Mouse (Mus musculus) intestine, embryonic 14.5 days (tissue): ENCODE measurements around the gene Il18. TPM values are rescaled to one million over a fixed set of nuclear protein-coding genes. Genes with fewer than 3 reads are reported as not detected.

Experiments used
- ATAC-seq: fragments of 200-750 bp; cut with Nextera tagmentation; replicated peaks from 2 replicates; pipeline ENCODE4 v1.8.0; 2017; ENCODE audit warnings: low read depth, moderate number of reproducible peaks, moderate TSS enrichment, moderate library complexity; ENCODE audit not compliant: low FRiP score, low TSS enrichment
- DNase-seq: peaks from one replicate; pipeline ENCODE4 v3.0.0-alpha.2; 2018; ENCODE audit warnings: low spot score
- H3K27ac ChIP-seq: fragments of 300-500 bp; sonication (generic); 2 replicates; pipeline ENCODE4 v1.5.1; 2014; ENCODE audit warnings: low read depth, mild to moderate bottlenecking, control low read depth
- H3K27me3 ChIP-seq: fragments of 300-500 bp; sonication (generic); replicated peaks from 2 replicates; pipeline ENCODE4 v1.6.1; 2014; ENCODE audit warnings: low read length, control low read depth; ENCODE audit not compliant: control insufficient read depth, insufficient read depth
- H3K36me3 ChIP-seq: fragments of 300-500 bp; sonication (generic); 2 replicates; pipeline ENCODE4 v1.6.1; 2014; ENCODE audit warnings: low read length, control low read depth; ENCODE audit not compliant: control insufficient read depth, insufficient read depth
- H3K4me1 ChIP-seq: fragments of 300-500 bp; sonication (generic); replicated peaks from 2 replicates; pipeline ENCODE4 v1.6.1; 2014; ENCODE audit warnings: low read length, control low read depth, mixed read lengths; ENCODE audit not compliant: control insufficient read depth, insufficient read depth
- H3K4me2 ChIP-seq: fragments of 300-500 bp; sonication (generic); 2 replicates; pipeline ENCODE4 v1.6.1; 2014; ENCODE audit warnings: low read length
- H3K4me3 ChIP-seq: fragments of 300-500 bp; sonication (generic); 2 replicates; pipeline ENCODE4 v1.5.1; 2014; ENCODE audit warnings: low read depth, low read length, control low read depth, mixed read lengths
- H3K9ac ChIP-seq: fragments of 300-500 bp; sonication (generic); 2 replicates; pipeline ENCODE4 v1.6.1; 2014; ENCODE audit warnings: mild to moderate bottlenecking, low read length
- H3K9me3 ChIP-seq: fragments of 300-500 bp; sonication (generic); 2 replicates; pipeline ENCODE4 v1.6.1; 2016; ENCODE audit warnings: low read length, control low read depth; ENCODE audit not compliant: control insufficient read depth
- WGBS: fragments of 180-500 bp; shearing (Covaris S2); extraction: QIAGEN DNeasy Blood & Tissue Kit; methylation state at CpG from one replicate; pipeline ENCODE4 v1.1.7; 2014; 5-methylcytosine and 5-hydroxymethylcytosine counted together
- polyA plus RNA-seq: library from polyadenylated mRNA; unstranded; fragments of >200 nt; fragmentation: Nextera tagmentation; extraction: Ambion mirVana; gene quantifications from 2 replicates; pipeline ENCODE4 v1.2.1, GENCODE M21; 2014

Gene Il18
- polyA plus RNA-seq, 1 experiment from 2014 or later, result 13.5 TPM

- H3K4me3 ChIP-seq, result no peak overlapping the region
- peaks cover 5% of the 10 kb centered on the region; the same call in 1 of the 2 replicates for H3K36me3 ChIP-seq
- H3K4me1 ChIP-seq, result peaks cover 8% of the 10 kb centered on the region
- H3K9ac ChIP-seq, result no peak overlapping the region
- no peaks in the 10 kb centered on the region for H3K27me3 ChIP-seq
- DNase-seq, result no peak
- H3K27ac ChIP-seq, result no peak overlapping the region
- WGBS, result 87% methylated on average over 5 of the region's 5 CpGs
- ATAC-seq, result no peak
- H3K4me2 ChIP-seq, result no peak overlapping the region
- no peaks in the 10 kb centered on the region for H3K9me3 ChIP-seq
Measured at GRCm38 (mm10) chr9:50524936-50525335, 29.7 kb upstream of the Il18 start.

- DNase-seq, result no peak
- Histone ChIP-seq H3K4me2 (no peak overlapping the region), H3K27me3 (no peaks in the 10 kb centered on the region), H3K36me3 (peaks cover 5% of the 10 kb centered on the region; the same call in 1 of the 2 replicates), H3K9me3 (no peaks in the 10 kb centered on the region), H3K4me3 (no peak overlapping the region), H3K9ac (no peak overlapping the region), H3K27ac (no peak overlapping the region), H3K4me1 (peaks cover 8% of the 10 kb centered on the region)
- ATAC-seq, result no peak
- WGBS, result 73% methylated on average over 5 of the region's 5 CpGs
Measured at GRCm38 (mm10) chr9:50525585-50525984, 29.0 kb upstream of the Il18 start.

DNA sequence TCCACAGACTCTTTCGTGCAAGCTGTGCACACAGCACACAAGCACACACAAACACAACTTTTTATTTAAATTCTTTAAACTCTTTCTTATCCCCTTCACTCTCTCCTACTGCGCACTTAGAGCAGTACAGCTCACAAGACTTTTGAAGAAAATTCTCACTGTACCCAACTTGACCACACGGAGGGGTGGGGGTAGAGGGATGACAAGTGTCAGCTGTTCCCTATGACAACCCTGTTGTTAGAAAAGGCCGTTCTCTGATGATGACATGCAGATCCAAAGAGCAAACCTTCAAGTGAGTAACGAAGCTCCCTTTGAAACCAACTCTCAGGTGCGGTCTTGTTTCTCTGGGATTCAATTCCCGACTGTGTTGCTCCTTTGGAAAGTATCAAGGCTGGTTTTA lies 26.8 kb upstream of the Il18 start:
- H3K4me3 ChIP-seq, result peak overlapping the region; percentile 74
- DNase-seq (no peak), ATAC-seq (0 out of 2 replicates have a peak, but pooled peaks have one; percentile 6)
- H3K4me2 ChIP-seq, result peak overlapping the region; percentile 61
- no peak overlapping the region for H3K27ac ChIP-seq
- H3K4me1 ChIP-seq, result peaks cover 8% of the 10 kb centered on the region
- H3K27me3 ChIP-seq, result no peaks in the 10 kb centered on the region
- H3K9me3 ChIP-seq, result no peaks in the 10 kb centered on the region
- H3K36me3 ChIP-seq, result no peaks in the 10 kb centered on the region; the same call in 1 of the 2 replicates
- WGBS, result 35% methylated on average over 7 of the region's 7 CpGs
- H3K9ac ChIP-seq, result peak overlapping the region; percentile 45

DNA sequence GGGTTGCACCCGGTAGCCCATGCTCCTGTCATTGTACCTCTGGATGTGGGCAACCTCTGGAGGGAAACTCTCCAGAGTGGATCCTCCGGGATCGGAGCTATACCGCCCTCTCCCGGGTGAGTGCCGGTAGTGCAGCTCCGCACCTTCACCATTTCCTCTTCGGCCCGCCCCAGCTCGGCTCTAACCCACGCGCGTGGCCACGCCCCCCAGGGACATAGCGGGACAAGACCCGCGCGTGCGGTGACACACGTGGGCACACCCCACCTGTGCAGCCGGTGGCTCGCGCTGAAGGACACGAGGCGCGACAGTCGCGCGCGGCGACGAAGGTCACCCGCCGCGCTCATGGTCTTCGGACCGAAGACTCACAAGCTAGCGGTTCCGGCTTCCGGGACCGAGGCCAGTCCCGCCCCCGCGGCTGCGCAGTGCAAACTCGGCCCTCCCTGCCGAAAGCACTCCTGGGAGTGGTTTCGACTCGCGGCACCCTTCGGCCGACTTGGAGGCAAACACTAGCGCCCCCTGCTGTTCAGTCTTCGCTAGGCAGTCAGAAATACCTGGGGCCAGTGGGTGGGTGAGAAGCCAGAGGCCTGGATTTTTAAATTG lies 26.2 kb upstream of the Il18 start, which contains the start of gene Pts:
Gene Pts (minus strand): TSS at position 432 of the 600 bp plus-strand sequence.
- ATAC-seq (peak; percentile 98), DNase-seq (peak; percentile 99)
- Histone ChIP-seq H3K9ac (peak within 1 kb of the TSS; percentile 45), H3K4me3 (peak within 1 kb of the TSS; percentile 74), H3K4me1 (peaks cover 8% of the 10 kb centered on the region), H3K27me3 (no peaks in the 10 kb centered on the region), H3K9me3 (no peaks in the 10 kb centered on the region), H3K36me3 (no peaks in the 10 kb centered on the region; the same call in 1 of the 2 replicates), H3K27ac (no peak within 1 kb of the TSS), H3K4me2 (peak within 1 kb of the TSS; percentile 61)
- under 1% methylated on average over 54 of the region's 54 CpGs for WGBS

DNA sequence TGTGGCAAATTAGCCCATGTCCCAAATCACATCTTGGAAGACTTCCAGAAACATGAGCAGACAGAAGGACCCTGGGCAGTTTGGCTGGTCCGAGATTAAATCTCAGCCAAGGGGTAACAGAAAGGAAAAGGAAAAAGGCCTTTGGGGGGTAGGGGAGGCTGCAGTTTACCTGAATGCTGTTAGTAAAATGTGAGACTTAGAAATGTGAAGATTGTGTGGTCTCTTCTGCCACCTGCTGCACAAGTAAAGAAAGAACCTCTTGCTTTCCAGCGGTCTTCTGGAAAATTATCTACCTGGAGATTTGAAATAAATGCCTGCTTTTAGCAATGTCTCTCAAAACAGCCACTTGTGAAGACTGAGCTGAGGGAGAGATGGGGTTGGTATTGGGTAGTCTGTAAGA lies 23.7 kb upstream of the Il18 start:
- H3K27me3 ChIP-seq, result no peaks in the 10 kb centered on the region
- H3K36me3 ChIP-seq, result no peaks in the 10 kb centered on the region
- H3K4me3 ChIP-seq, result no peak overlapping the region
- no peak overlapping the region for H3K4me2 ChIP-seq
- 34% methylated on average over 2 of the region's 2 CpGs for WGBS
- no peak overlapping the region for H3K9ac ChIP-seq
- DNase-seq (no peak), ATAC-seq (no peak)
- H3K27ac ChIP-seq, result no peak overlapping the region
- no peaks in the 10 kb centered on the region for H3K9me3 ChIP-seq
- peaks cover 8% of the 10 kb centered on the region for H3K4me1 ChIP-seq

GRCm38 (mm10) chr9:50533328-50533727 lies 21.3 kb upstream of the Il18 start:
- Histone ChIP-seq H3K36me3 (no peaks in the 10 kb centered on the region), H3K4me1 (no peaks in the 10 kb centered on the region), H3K9ac (no peak overlapping the region), H3K4me3 (no peak overlapping the region), H3K27me3 (no peaks in the 10 kb centered on the region), H3K9me3 (no peaks in the 10 kb centered on the region), H3K4me2 (no peak overlapping the region), H3K27ac (no peak overlapping the region)
- DNase-seq (no peak), ATAC-seq (no peak)
- WGBS, result 77% methylated on average over 11 of the region's 11 CpGs

GRCm38 (mm10) chr9:50533791-50534190 lies 20.8 kb upstream of the Il18 start:
- no peak overlapping the region for H3K4me2 ChIP-seq
- no peaks in the 10 kb centered on the region for H3K36me3 ChIP-seq
- WGBS, result 70% methylated on average over 3 of the region's 3 CpGs
- no peaks in the 10 kb centered on the region for H3K27me3 ChIP-seq
- H3K4me1 ChIP-seq, result no peaks in the 10 kb centered on the region
- no peak overlapping the region for H3K9ac ChIP-seq
- no peak for DNase-seq
- no peak overlapping the region for H3K27ac ChIP-seq
- ATAC-seq, result no peak
- H3K4me3 ChIP-seq, result no peak overlapping the region
- H3K9me3 ChIP-seq, result no peaks in the 10 kb centered on the region

- no peak for DNase-seq
- 70% methylated on average over 5 of the region's 5 CpGs for WGBS
- no peak overlapping the region for H3K4me2 ChIP-seq
- H3K4me3 ChIP-seq, result no peak overlapping the region
- no peaks in the 10 kb centered on the region for H3K27me3 ChIP-seq
- ATAC-seq, result no peak
- no peaks in the 10 kb centered on the region for H3K4me1 ChIP-seq
- H3K9ac ChIP-seq, result no peak overlapping the region
- H3K36me3 ChIP-seq, result no peaks in the 10 kb centered on the region
- no peak overlapping the region for H3K27ac ChIP-seq
- no peaks in the 10 kb centered on the region for H3K9me3 ChIP-seq
Measured at GRCm38 (mm10) chr9:50535930-50536329, 18.7 kb upstream of the Il18 start.

GRCm38 (mm10) chr9:50536603-50537135 lies 18.0 kb upstream of the Il18 start:
- Histone ChIP-seq H3K36me3 (no peaks in the 10 kb centered on the region), H3K27ac (no peak overlapping the region), H3K27me3 (no peaks in the 10 kb centered on the region), H3K4me2 (no peak overlapping the region), H3K4me1 (no peaks in the 10 kb centered on the region), H3K4me3 (no peak overlapping the region), H3K9me3 (no peaks in the 10 kb centered on the region), H3K9ac (no peak overlapping the region)
- DNase-seq, result no peak
- 70% methylated on average over 7 of the region's 7 CpGs for WGBS
- ATAC-seq, result no peak; the same call in 1 of the 2 replicates
